Mouse (Mus musculus) yolk sac, embryonic 10.5 days (tissue): ENCODE results near the gene Gusb.
"Not testable (repeated sequence)": the region's sequence is repeated elsewhere in the genome, so short reads cannot be mapped to it uniquely, and the experiment has no call there.

ENCODE experiments used
- DNase-seq: peaks from one replicate; pipeline ENCODE4 v3.0.0-alpha.2; 2017; ENCODE audit warnings: low spot score

The Gusb gene

GRCm38 (mm10) chr5:130002301-130003146 is at the start of gene Gusb:
Gene Gusb (minus strand): TSS chr5:130003049.
- DNase-seq = peak; percentile 78

- no peak for DNase-seq
These were observed 49.7 kb upstream of the Gusb start for GRCm38 (mm10) chr5:130052510-130052909.

GRCm38 (mm10) chr5:130051073-130051860 is 48.4 kb upstream of the Gusb start:
- no peak for DNase-seq

- DNase-seq = no peak
These were observed 47.6 kb upstream of the Gusb start for GRCm38 (mm10) chr5:130050416-130050815.

- no peak for DNase-seq
These were observed 46.1 kb upstream of the Gusb start for GRCm38 (mm10) chr5:130048786-130049520.

- no peak for DNase-seq
These were observed 44.2 kb upstream of the Gusb start for GRCm38 (mm10) chr5:130047013-130047412.

- DNase-seq = no peak
These were observed 43.7 kb upstream of the Gusb start for GRCm38 (mm10) chr5:130046589-130046988.

- no peak for DNase-seq
These were observed 43.3 kb upstream of the Gusb start for GRCm38 (mm10) chr5:130046100-130046499.

GRCm38 (mm10) chr5:130044201-130044695 is 41.4 kb upstream of the Gusb start:
- no peak for DNase-seq

GRCm38 (mm10) chr5:130043741-130044140 is 40.9 kb upstream of the Gusb start:
- DNase-seq = no peak

- DNase-seq = no peak
These were observed 38.4 kb upstream of the Gusb start for GRCm38 (mm10) chr5:130041262-130041661.

GRCm38 (mm10) chr5:130040797-130041196 is 37.9 kb upstream of the Gusb start:
- DNase-seq = no peak

GRCm38 (mm10) chr5:130037752-130038455 is 35.1 kb upstream of the Gusb start:
- peak; percentile 48 for DNase-seq

- DNase-seq = not testable (repeated sequence)
These were observed 33.5 kb upstream of the Gusb start for GRCm38 (mm10) chr5:130036300-130036699.

GRCm38 (mm10) chr5:130033869-130034268 is 31.0 kb upstream of the Gusb start:
- DNase-seq = no peak

GRCm38 (mm10) chr5:130031410-130032390 is 28.9 kb upstream of the Gusb start:
- DNase-seq = no peak

GRCm38 (mm10) chr5:130029142-130029897 is 26.5 kb upstream of the Gusb start, which contains the start of the genes Asl and Crcp:
Gene Asl (minus strand): TSS chr5:130029247.
Gene Crcp (plus strand): TSS chr5:130029290.
- DNase-seq = peak; percentile 81

GRCm38 (mm10) chr5:130027696-130028095 is 24.8 kb upstream of the Gusb start:
- DNase-seq = no peak

- DNase-seq = peak; percentile 81
These were observed 24.3 kb upstream of the Gusb start for GRCm38 (mm10) chr5:130027134-130027533.
